ENCODE assay signal across 1 mouse cellular context in genomic region chr19:56430369-56430768, GRCm38 (mm10).
TF ChIP-seq lines count a peak whose summit lies in the region.

No protein-coding gene starts in this region.

TF ChIP-seq in MEL, 35 proteins besides CTCF, POLR2A, EP300 and RAD21 (continued from another document):
- TF ChIP-seq RCOR1 (IDR thresholded peaks at IDR 0.05; ENCODE audit: low read depth, low read length) (no peak), USF2 (IDR thresholded peaks at IDR 0.05; ENCODE audit: borderline replicate concordance in 1 of 2, insufficient read depth in 1 of 2, low read depth in 1 of 2, low read length in 2 of 2) (no peak), NELFE (IDR thresholded peaks at IDR 0.05; ENCODE audit: low read depth, low read length) (no peak), POLR2AphosphoS2 (IDR thresholded peaks at IDR 0.05; ENCODE audit: low read length) (no peak)
